Mouse (Mus musculus) G1E (cell line): ENCODE results near the gene Gnat1.

Source experiments
- CTCF ChIP-seq: IDR thresholded peaks from 2 replicates; pipeline ENCODE4 v1.5.1; 2012; ENCODE audit warnings: low read depth, low read length, inconsistent platforms, mixed read lengths
- GATA1 ChIP-seq: IDR thresholded peaks from 2 replicates; pipeline ENCODE4 v1.6.1; 2012; ENCODE audit warnings: borderline replicate concordance, low read length, inconsistent platforms, mixed read lengths
- POLR2AphosphoS5 ChIP-seq: IDR thresholded peaks from 2 replicates; pipeline ENCODE4 v1.6.1; 2012; ENCODE audit warnings: low read depth, low read length, inconsistent platforms; ENCODE audit not compliant: insufficient replicate concordance
- TAL1 ChIP-seq: conservative IDR thresholded peaks from 2 replicates; pipeline ENCODE4 v1.6.1; 2012; ENCODE audit warnings: low read depth, low read length, inconsistent platforms, mixed read lengths

GRCm38 (mm10) chr9:107699376-107699980 is 20.0 kb upstream of the Gnat1 start:
- TF ChIP-seq POLR2AphosphoS5 (no peak), CTCF (no peak), TAL1 (no peak), GATA1 (no peak)
